Mouse (Mus musculus) heart, embryonic 14.5 days (tissue): ENCODE measurements around the gene Nudt17. TPM values are rescaled to one million over a fixed set of nuclear protein-coding genes. Genes with fewer than 3 reads are reported as not detected.
"Not testable (repeated sequence)": the region's sequence is repeated elsewhere in the genome, so short reads cannot be mapped to it uniquely, and the experiment has no call there.

Experiments used
- ATAC-seq: fragments of 200-750 bp; cut with Nextera tagmentation; 2 replicates; pipeline ENCODE4 v1.8.0; 2017; ENCODE audit warnings: low read depth, moderate TSS enrichment; ENCODE audit not compliant: insufficient number of reproducible peaks, insufficient read depth, low FRiP score
- H3K27ac ChIP-seq, 2 experiments: fragments of 200-500 bp in 1 of 2; fragments of 300-500 bp in 1 of 2; sonication (generic) in 1 of 2; replicated peaks in 1 of 2; 2 replicates each; pipeline ENCODE4 v1.5.1; 2012 to 2014; ENCODE audit warnings: low read depth in 2 of 2, low read length in 2 of 2, control low read depth in 1 of 2, mild to moderate bottlenecking in 1 of 2, mixed read lengths in 1 of 2; ENCODE audit not compliant: control insufficient read depth in 1 of 2, insufficient read depth in 1 of 2
- H3K27me3 ChIP-seq: fragments of 300-500 bp; sonication (generic); 2 replicates; pipeline ENCODE4 v1.6.1; 2014; ENCODE audit warnings: mild to moderate bottlenecking, low read length, control low read depth; ENCODE audit not compliant: control insufficient read depth, insufficient read depth
- H3K36me3 ChIP-seq: fragments of 300-500 bp; sonication (generic); 2 replicates; pipeline ENCODE4 v1.6.1; 2014; ENCODE audit warnings: mild to moderate bottlenecking, control low read depth, low read length, mixed read lengths; ENCODE audit not compliant: control insufficient read depth, insufficient read depth
- H3K4me1 ChIP-seq, 2 experiments: fragments of 200-500 bp in 1 of 2; fragments of 300-500 bp in 1 of 2; sonication (generic) in 1 of 2; 2 replicates each; pipeline ENCODE4 v1.6.1; 2012 to 2014; ENCODE audit warnings: low read length in 2 of 2, control low read depth in 1 of 2, mixed read lengths in 1 of 2; ENCODE audit not compliant: control insufficient read depth in 2 of 2, insufficient read depth in 2 of 2
- H3K4me2 ChIP-seq: fragments of 300-500 bp; sonication (generic); 2 replicates; pipeline ENCODE4 v1.6.1; 2014; ENCODE audit warnings: mild to moderate bottlenecking, low read length
- H3K4me3 ChIP-seq, 2 experiments: fragments of 200-500 bp in 1 of 2; fragments of 300-500 bp in 1 of 2; sonication (generic) in 1 of 2; 2 replicates each; pipeline ENCODE4 v1.5.1; 2012 to 2014; ENCODE audit warnings: low read length in 2 of 2, mild to moderate bottlenecking in 2 of 2, control low read depth in 1 of 2, low read depth in 1 of 2, moderate library complexity in 1 of 2; ENCODE audit not compliant: control insufficient read depth in 1 of 2, insufficient read depth in 1 of 2
- H3K9ac ChIP-seq: fragments of 300-500 bp; sonication (generic); 2 replicates; pipeline ENCODE4 v1.6.1; 2014; ENCODE audit warnings: mild to moderate bottlenecking, low read length
- H3K9me3 ChIP-seq: fragments of 300-500 bp; sonication (generic); 2 replicates; pipeline ENCODE4 v1.6.1; 2016; ENCODE audit warnings: low read length, control low read depth; ENCODE audit not compliant: control insufficient read depth
- WGBS: fragments of 180-500 bp; shearing (Covaris S2); extraction: QIAGEN DNeasy Blood & Tissue Kit; methylation state at CpG from one replicate; pipeline ENCODE4 v1.1.7; 2014; 5-methylcytosine and 5-hydroxymethylcytosine counted together
- polyA plus RNA-seq: library from polyadenylated mRNA; unstranded; fragments of >200 nt; fragmentation: Nextera tagmentation; extraction: Ambion mirVana; gene quantifications from 2 replicates; pipeline ENCODE4 v1.2.1, GENCODE M21; 2014

Gene Nudt17
- 8.0 and 8.8 TPM in 2 replicates for polyA plus RNA-seq

DNA sequence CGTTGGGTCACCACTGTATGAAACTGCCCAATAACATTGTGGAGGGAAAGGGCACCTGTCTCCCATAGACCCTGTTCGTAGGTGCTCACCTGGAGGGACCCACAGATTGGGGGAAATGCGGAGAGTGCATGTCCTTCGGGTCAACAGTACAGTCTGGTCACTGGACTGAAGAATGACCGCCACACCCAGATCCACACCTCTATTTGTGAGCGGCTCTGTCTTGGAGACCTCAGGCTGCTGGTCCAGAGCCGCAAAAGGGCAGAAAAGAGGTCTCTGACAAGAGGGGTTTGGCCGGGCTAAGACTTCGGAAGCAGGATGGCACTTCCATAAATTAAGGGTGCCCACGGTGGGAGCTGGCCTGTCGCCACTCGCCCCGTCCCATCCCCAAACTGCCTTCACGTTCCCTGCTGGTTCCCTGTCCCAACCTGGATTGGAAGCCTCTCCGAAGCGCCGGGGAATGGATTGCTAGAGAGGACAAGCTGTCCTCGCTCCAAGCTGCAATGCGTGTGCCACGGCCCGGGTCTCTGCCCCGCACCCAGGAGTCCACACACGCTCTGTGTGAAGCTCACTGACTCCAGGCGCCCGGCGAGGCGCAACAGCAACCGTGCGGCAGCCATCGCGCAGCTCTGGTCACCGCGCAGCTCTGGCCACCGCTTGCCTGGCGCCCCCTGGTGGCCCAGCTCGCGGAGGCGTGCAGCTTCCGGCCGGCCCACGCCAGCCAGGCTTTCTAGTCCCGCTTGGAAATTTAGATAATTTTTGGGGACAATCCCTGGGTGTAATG lies at the start of gene Nudt17:
Gene Nudt17 (minus strand): TSS at position 660 of the 781 bp plus-strand sequence.
- no peaks in the 10 kb centered on the region for H3K9me3 ChIP-seq
- peak; percentile 74 for ATAC-seq
- peak within 1 kb of the TSS; percentile 47 to 57 for H3K4me3 ChIP-seq
- no peak within 1 kb of the TSS for H3K27ac ChIP-seq
- 6% methylated on average over 42 of the region's 42 CpGs for WGBS
- H3K27me3 ChIP-seq: no peaks in the 10 kb centered on the region
- H3K4me2 ChIP-seq: peak within 1 kb of the TSS; percentile 93
- H3K4me1 ChIP-seq: peaks cover 0 to 6% of the 10 kb centered on the region in 2 experiments; a peak in 2 of 4 replicates
- H3K9ac ChIP-seq: peak within 1 kb of the TSS; percentile 76
- peaks cover 57% of the 10 kb centered on the region for H3K36me3 ChIP-seq

DNA sequence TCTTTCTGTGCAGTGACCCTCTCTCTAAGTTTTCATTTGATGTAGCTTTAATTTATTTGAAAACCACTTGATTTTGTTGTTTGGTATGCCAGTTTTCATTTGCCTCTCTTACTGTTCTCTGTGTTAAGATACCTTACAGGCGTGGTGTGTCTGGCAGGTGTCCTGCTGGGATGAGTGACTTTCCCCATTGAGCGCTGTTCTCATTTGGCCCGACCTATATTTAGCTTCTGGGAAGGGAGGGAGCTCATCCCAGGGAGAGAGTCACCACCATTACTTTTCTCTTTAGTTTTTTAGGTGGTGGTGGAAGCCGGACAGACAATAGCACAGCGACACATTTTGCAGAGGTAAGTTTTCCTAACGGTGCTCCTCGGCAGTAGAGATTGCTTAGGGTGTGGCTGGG lies 49.3 kb upstream of the Nudt17 start:
- no peaks in the 10 kb centered on the region for H3K27me3 ChIP-seq
- 40% methylated on average over 7 of the region's 7 CpGs for WGBS
- peaks cover 3 to 11% of the 10 kb centered on the region in 2 experiments; a peak in 3 of 4 replicates for H3K4me1 ChIP-seq
- H3K36me3 ChIP-seq: peaks cover 10% of the 10 kb centered on the region; the same call in 1 of the 2 replicates
- H3K27ac ChIP-seq: peak overlapping the region in 1 of 2 experiments; percentile 64; a peak in 1 of 4 replicates
- ATAC-seq: no peak
- H3K9me3 ChIP-seq: no peaks in the 10 kb centered on the region
- H3K4me2 ChIP-seq: no peak overlapping the region
- no peak overlapping the region for H3K9ac ChIP-seq
- no peak overlapping the region for H3K4me3 ChIP-seq

- 91% methylated on average over 1 of the region's 1 CpGs for WGBS
- Histone ChIP-seq H3K4me2 (no peak overlapping the region), H3K36me3 (peaks cover 10% of the 10 kb centered on the region; the same call in 1 of the 2 replicates), H3K9ac (no peak overlapping the region), H3K4me3 (no peak overlapping the region), H3K27ac (no peak overlapping the region), H3K27me3 (no peaks in the 10 kb centered on the region), H3K4me1 (peaks cover 3 to 11% of the 10 kb centered on the region in 2 experiments; a peak in 3 of 4 replicates), H3K9me3 (no peaks in the 10 kb centered on the region)
- ATAC-seq: no peak
Measured at GRCm38 (mm10) chr3:96755935-96756334, 47.6 kb upstream of the Nudt17 start.

DNA sequence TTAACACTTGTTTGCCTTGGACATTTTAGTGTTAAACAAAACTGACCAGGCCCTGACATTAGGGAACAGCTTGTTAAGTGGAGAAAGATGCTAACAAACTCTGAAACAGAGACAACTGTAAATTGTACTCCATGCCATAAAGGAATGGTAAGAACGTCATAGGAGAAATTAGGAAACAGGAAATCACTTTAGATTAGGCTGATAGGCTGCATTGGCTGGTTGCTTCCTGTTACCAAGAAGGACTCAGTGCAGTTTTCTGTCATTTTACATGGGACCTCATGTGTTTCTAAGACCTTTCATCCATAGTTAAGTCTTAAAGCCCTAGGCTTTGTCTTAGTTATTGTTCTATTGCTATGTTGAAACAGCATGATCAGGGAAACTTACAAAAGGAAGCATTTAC lies 38.5 kb upstream of the Nudt17 start:
- H3K4me1 ChIP-seq: peaks cover 0 to 9% of the 10 kb centered on the region in 2 experiments; a peak in 1 of 4 replicates
- H3K36me3 ChIP-seq: no peaks in the 10 kb centered on the region
- 37% methylated on average over 1 of the region's 1 CpGs for WGBS
- no peaks in the 10 kb centered on the region for H3K9me3 ChIP-seq
- H3K9ac ChIP-seq: no peak overlapping the region
- no peak overlapping the region for H3K27ac ChIP-seq
- H3K4me2 ChIP-seq: no peak overlapping the region
- ATAC-seq: no peak
- H3K27me3 ChIP-seq: no peaks in the 10 kb centered on the region
- H3K4me3 ChIP-seq: no peak overlapping the region

DNA sequence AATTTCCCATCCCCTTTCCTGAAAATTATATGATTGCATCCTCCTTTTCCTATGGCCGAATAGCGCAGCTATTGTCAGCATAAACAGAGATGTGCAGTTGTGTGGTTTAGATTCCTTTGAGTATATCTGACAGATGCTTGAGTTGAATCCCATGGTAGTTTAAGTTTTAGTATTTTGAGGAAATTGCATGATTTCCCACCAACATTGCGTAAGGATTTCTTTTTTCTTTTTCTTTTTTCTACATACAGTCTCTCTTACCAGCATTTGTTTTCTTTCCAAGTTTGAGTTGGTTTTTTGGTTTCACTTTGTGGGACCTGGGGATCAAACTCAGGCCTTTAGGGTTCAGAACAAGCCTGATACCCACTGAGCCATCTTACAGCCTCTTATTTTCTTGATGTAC lies 36.0 kb upstream of the Nudt17 start:
- Histone ChIP-seq H3K9ac (no peak overlapping the region), H3K4me1 (peaks cover 0 to 9% of the 10 kb centered on the region in 2 experiments; a peak in 1 of 4 replicates), H3K4me2 (no peak overlapping the region), H3K27me3 (no peaks in the 10 kb centered on the region), H3K36me3 (no peaks in the 10 kb centered on the region), H3K9me3 (no peaks in the 10 kb centered on the region), H3K27ac (no peak overlapping the region), H3K4me3 (no peak overlapping the region)
- 94% methylated on average over 3 of the region's 3 CpGs for whole genome bisulfite sequencing
- ATAC-seq: no peak

GRCm38 (mm10) chr3:96740279-96740678 lies 31.9 kb upstream of the Nudt17 start:
- peaks cover 0 to 16% of the 10 kb centered on the region in 2 experiments; a peak in 3 of 4 replicates for H3K4me1 ChIP-seq
- not testable (repeated sequence) for H3K4me2 ChIP-seq, H3K27me3 ChIP-seq, ATAC-seq, H3K9ac ChIP-seq, H3K4me3 ChIP-seq, H3K27ac ChIP-seq, H3K36me3 ChIP-seq, H3K9me3 ChIP-seq

- Histone ChIP-seq H3K27ac (no peak overlapping the region), H3K27me3 (no peaks in the 10 kb centered on the region), H3K9me3 (no peaks in the 10 kb centered on the region), H3K4me1 (peaks cover 0 to 16% of the 10 kb centered on the region in 2 experiments; a peak in 3 of 4 replicates), H3K4me2 (no peak overlapping the region), H3K9ac (no peak overlapping the region), H3K36me3 (no peaks in the 10 kb centered on the region), H3K4me3 (no peak overlapping the region)
- 73% methylated on average over 1 of the region's 1 CpGs for WGBS
- ATAC-seq: no peak
Measured at GRCm38 (mm10) chr3:96737995-96738394, 29.6 kb upstream of the Nudt17 start.
